Mouse (Mus musculus) hindbrain, embryonic 11.5 days (tissue): ENCODE data around the gene Syngr1. TPM values are rescaled to one million over a fixed set of nuclear protein-coding genes. Genes with fewer than 3 reads are reported as not detected.

Source experiments
- ATAC-seq: fragments of 200-750 bp; cut with Nextera tagmentation; 2 replicates; pipeline ENCODE4 v1.8.0; 2017; ENCODE audit warnings: mild to moderate bottlenecking, moderate TSS enrichment, moderate library complexity; ENCODE audit not compliant: low FRiP score
- DNase-seq: peaks from one replicate; pipeline ENCODE4 v3.0.0-alpha.2; 2015; ENCODE audit warnings: low spot score
- H3K27ac ChIP-seq: fragments of 300-500 bp; sonication (generic); 2 replicates; pipeline ENCODE4 v1.5.1; 2014; ENCODE audit warnings: mild to moderate bottlenecking, low read depth, low read length
- H3K27me3 ChIP-seq: fragments of 300-500 bp; sonication (generic); 2 replicates; pipeline ENCODE4 v1.6.1; 2014; ENCODE audit warnings: mild to moderate bottlenecking, low read length, moderate library complexity, mixed read lengths; ENCODE audit not compliant: control insufficient read depth, insufficient read depth
- H3K36me3 ChIP-seq: fragments of 300-500 bp; sonication (generic); 2 replicates; pipeline ENCODE4 v1.6.1; 2014; ENCODE audit warnings: mild to moderate bottlenecking, low read length, moderate library complexity, mixed read lengths; ENCODE audit not compliant: control insufficient read depth, insufficient read depth
- H3K4me1 ChIP-seq: fragments of 300-500 bp; sonication (generic); replicated peaks from 2 replicates; pipeline ENCODE4 v1.6.1; 2014; ENCODE audit warnings: low read length, mixed read lengths; ENCODE audit not compliant: control insufficient read depth, insufficient read depth
- H3K4me2 ChIP-seq: fragments of 300-500 bp; sonication (generic); replicated peaks from 2 replicates; pipeline ENCODE4 v1.6.1; 2014; ENCODE audit warnings: mild to moderate bottlenecking, low read depth, low read length
- H3K4me3 ChIP-seq: fragments of 300-500 bp; sonication (generic); 2 replicates; pipeline ENCODE4 v1.5.1; 2014; ENCODE audit warnings: low read depth, low read length
- H3K9ac ChIP-seq: fragments of 300-500 bp; sonication (generic); 2 replicates; pipeline ENCODE4 v1.6.1; 2014; ENCODE audit warnings: low read depth, low read length
- H3K9me3 ChIP-seq: fragments of 300-500 bp; sonication (generic); 2 replicates; pipeline ENCODE4 v1.6.1; 2016; ENCODE audit warnings: low read length; ENCODE audit not compliant: control insufficient read depth
- WGBS: fragments of 180-500 bp; shearing (Covaris S2); extraction: QIAGEN DNeasy Blood & Tissue Kit; methylation state at CpG from one replicate; pipeline ENCODE4 v1.1.7; 2014; 5-methylcytosine and 5-hydroxymethylcytosine counted together
- polyA plus RNA-seq: library from polyadenylated mRNA; unstranded; fragments of >200 nt; fragmentation: Nextera tagmentation; extraction: Ambion mirVana; gene quantifications from 2 replicates; pipeline ENCODE4 v1.2.1, GENCODE M21; 2014

Syngr1 gene
- polyA plus RNA-seq, 1 experiment from 2014 or later = 7.3 TPM

GRCm38 (mm10) chr15:80158001-80158706 is 67.0 kb downstream of the Syngr1 start:
- 0 out of 2 replicates have a peak, but pooled peaks cover 3% of the 10 kb centered on the region for H3K4me1 ChIP-seq
- H3K27me3 ChIP-seq = no peaks in the 10 kb centered on the region
- no peak for DNase-seq
- H3K9me3 ChIP-seq = no peaks in the 10 kb centered on the region
- H3K4me3 ChIP-seq = no peak overlapping the region
- WGBS = 68% methylated on average over 5 of the region's 5 CpGs
- peaks cover 17% of the 10 kb centered on the region for H3K36me3 ChIP-seq
- H3K9ac ChIP-seq = no peak overlapping the region
- no peak for ATAC-seq
- no peak overlapping the region for H3K27ac ChIP-seq
- H3K4me2 ChIP-seq = no peak overlapping the region

DNA sequence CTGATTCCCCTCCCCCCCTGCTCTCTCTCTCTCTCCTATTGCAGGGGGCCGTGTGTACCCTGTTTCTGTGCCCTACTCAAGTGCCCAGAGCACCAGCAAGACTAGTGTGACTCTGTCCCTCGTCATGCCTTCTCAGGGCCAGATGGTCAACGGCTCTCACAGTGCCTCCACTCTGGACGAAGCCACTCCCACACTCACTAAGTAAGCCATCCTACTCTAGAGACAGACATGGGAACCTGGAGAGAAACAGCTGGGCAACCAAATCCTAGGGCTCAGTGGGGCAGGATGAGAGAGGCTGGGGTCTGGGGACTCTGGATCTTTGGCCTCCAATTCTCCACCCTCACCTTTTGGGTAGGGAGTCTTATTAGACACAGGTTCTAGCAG is 67.6 kb downstream of the Syngr1 start:
- 0 out of 2 replicates have a peak overlapping the region, but pooled peaks have one; percentile 1 for H3K27ac ChIP-seq
- 0 out of 2 replicates have a peak, but pooled peaks cover 3% of the 10 kb centered on the region for H3K4me1 ChIP-seq
- H3K9ac ChIP-seq = no peak overlapping the region
- H3K4me3 ChIP-seq = no peak overlapping the region
- no peaks in the 10 kb centered on the region for H3K9me3 ChIP-seq
- no peak overlapping the region for H3K4me2 ChIP-seq
- WGBS = 54% methylated on average over 4 of the region's 4 CpGs
- H3K27me3 ChIP-seq = no peaks in the 10 kb centered on the region
- ATAC-seq (no peak), DNase-seq (no peak)
- peaks cover 17% of the 10 kb centered on the region for H3K36me3 ChIP-seq

- DNase-seq (peak; percentile 38), ATAC-seq (no peak)
- H3K27ac ChIP-seq = peak overlapping the region; percentile 20; the same call in 1 of the 2 replicates
- H3K4me1 ChIP-seq = 0 out of 2 replicates have a peak, but pooled peaks cover 3% of the 10 kb centered on the region
- no peaks in the 10 kb centered on the region for H3K9me3 ChIP-seq
- H3K9ac ChIP-seq = no peak overlapping the region
- H3K4me2 ChIP-seq = no peak overlapping the region
- peaks cover 17% of the 10 kb centered on the region for H3K36me3 ChIP-seq
- H3K27me3 ChIP-seq = no peaks in the 10 kb centered on the region
- no peak overlapping the region for H3K4me3 ChIP-seq
- 48% methylated on average over 8 of the region's 8 CpGs for WGBS
These were observed 68.3 kb downstream of the Syngr1 start for GRCm38 (mm10) chr15:80159286-80159901.

- ATAC-seq (no peak), DNase-seq (no peak)
- Histone ChIP-seq H3K36me3 (peaks cover 17% of the 10 kb centered on the region), H3K9me3 (no peaks in the 10 kb centered on the region), H3K9ac (no peak overlapping the region), H3K27me3 (no peaks in the 10 kb centered on the region), H3K27ac (no peak overlapping the region), H3K4me1 (0 out of 2 replicates have a peak, but pooled peaks cover 3% of the 10 kb centered on the region), H3K4me3 (no peak overlapping the region), H3K4me2 (no peak overlapping the region)
- 80% methylated on average over 13 of the region's 13 CpGs for WGBS
These were observed 69.1 kb downstream of the Syngr1 start for GRCm38 (mm10) chr15:80160223-80160622.

GRCm38 (mm10) chr15:80160726-80161125 is 69.6 kb downstream of the Syngr1 start:
- no peak for ATAC-seq
- Histone ChIP-seq H3K27ac (no peak overlapping the region), H3K9me3 (no peaks in the 10 kb centered on the region)

DNA sequence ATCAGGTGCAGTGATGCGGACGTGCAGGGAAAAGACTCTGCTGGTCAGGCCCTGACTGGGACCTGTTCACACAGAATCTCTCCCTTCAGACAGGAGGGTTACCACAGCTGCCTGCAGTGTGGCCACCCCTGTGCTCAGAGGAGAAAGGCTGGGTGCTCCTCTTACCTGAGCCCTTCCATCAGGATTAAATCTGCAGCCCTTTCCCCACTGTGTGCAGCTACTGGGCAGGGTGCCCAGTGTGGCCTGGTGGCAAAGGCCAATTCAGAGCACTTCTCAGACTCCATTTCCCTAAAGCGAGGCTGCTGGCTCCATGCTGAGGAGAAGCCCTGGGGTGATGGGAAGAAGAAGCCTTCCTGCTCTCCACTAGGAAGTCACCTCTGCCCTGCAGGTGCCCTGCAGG is 70.1 kb downstream of the Syngr1 start:
- DNase-seq (no peak), ATAC-seq (no peak)
- no peak overlapping the region for H3K4me2 ChIP-seq
- H3K27me3 ChIP-seq = no peaks in the 10 kb centered on the region
- no peaks in the 10 kb centered on the region for H3K9me3 ChIP-seq
- WGBS = 91% methylated on average over 3 of the region's 3 CpGs
- H3K4me1 ChIP-seq = 0 out of 2 replicates have a peak, but pooled peaks cover 3% of the 10 kb centered on the region
- no peak overlapping the region for H3K9ac ChIP-seq
- no peak overlapping the region for H3K27ac ChIP-seq
- H3K36me3 ChIP-seq = peaks cover 10% of the 10 kb centered on the region
- no peak overlapping the region for H3K4me3 ChIP-seq

More at GRCm38 (mm10) chr15:80160726-80161125, 69.6 kb downstream of the Syngr1 start:
- no peak overlapping the region for H3K4me2 ChIP-seq
- no peaks in the 10 kb centered on the region for H3K27me3 ChIP-seq
- H3K9ac ChIP-seq = no peak overlapping the region
- H3K36me3 ChIP-seq = peaks cover 13% of the 10 kb centered on the region
- 79% methylated on average over 4 of the region's 4 CpGs for WGBS
- no peak for DNase-seq
- H3K4me3 ChIP-seq = no peak overlapping the region
- H3K4me1 ChIP-seq = 0 out of 2 replicates have a peak, but pooled peaks cover 3% of the 10 kb centered on the region

GRCm38 (mm10) chr15:80162401-80162964 is 71.3 kb downstream of the Syngr1 start:
- ATAC-seq (no peak), DNase-seq (no peak)
- Histone ChIP-seq H3K4me1 (0 out of 2 replicates have a peak, but pooled peaks cover 3% of the 10 kb centered on the region), H3K27me3 (no peaks in the 10 kb centered on the region), H3K4me3 (no peak overlapping the region), H3K9me3 (no peaks in the 10 kb centered on the region), H3K36me3 (peaks cover 10% of the 10 kb centered on the region), H3K27ac (no peak overlapping the region), H3K4me2 (no peak overlapping the region), H3K9ac (no peak overlapping the region)
- 83% methylated on average over 4 of the region's 4 CpGs for WGBS

- no peaks in the 10 kb centered on the region for H3K27me3 ChIP-seq
- no peak for ATAC-seq
- H3K36me3 ChIP-seq = peaks cover 9% of the 10 kb centered on the region
- DNase-seq = no peak
- no peak overlapping the region for H3K9ac ChIP-seq
- no peak overlapping the region for H3K4me2 ChIP-seq
- H3K27ac ChIP-seq = no peak overlapping the region
- 0 out of 2 replicates have a peak, but pooled peaks cover 3% of the 10 kb centered on the region for H3K4me1 ChIP-seq
- H3K4me3 ChIP-seq = no peak overlapping the region
- WGBS = 81% methylated on average over 11 of the region's 11 CpGs
- H3K9me3 ChIP-seq = no peaks in the 10 kb centered on the region
These were observed 72.1 kb downstream of the Syngr1 start for GRCm38 (mm10) chr15:80163274-80163673.
